Mouse (Mus musculus): ENCODE results near the gene Mastl. TPM values are rescaled to one million over a fixed set of nuclear protein-coding genes. Genes with fewer than 3 reads are reported as not detected.

The Mastl gene
- polyA plus RNA-seq, 2 experiments: 5.5 to 7.7 TPM

DNA sequence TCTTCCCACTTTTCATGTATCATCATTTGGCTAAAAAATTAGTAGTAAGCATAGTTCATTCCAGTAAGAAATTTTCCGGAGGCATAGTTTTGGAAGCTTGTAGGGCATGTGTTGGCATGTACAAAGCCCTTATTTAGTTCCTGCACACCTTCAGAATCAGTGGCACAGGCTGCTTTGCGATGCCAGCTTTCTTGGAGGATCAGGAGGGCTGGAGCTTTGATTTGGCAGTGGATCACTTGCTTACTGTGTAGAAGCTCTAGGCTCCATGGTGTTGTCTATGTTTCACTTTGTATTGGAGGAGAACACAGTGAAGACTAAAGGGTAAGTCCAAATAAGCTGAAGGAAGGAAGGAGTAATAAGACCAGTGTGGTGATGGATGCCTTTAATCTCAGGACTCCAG is 85.3 kb downstream of the Mastl start:
- ATAC-seq (ENCODE audit: low FRiP score, low read depth): no peak
- 88% methylated on average over 2 of the region's 2 CpGs for WGBS

DNA sequence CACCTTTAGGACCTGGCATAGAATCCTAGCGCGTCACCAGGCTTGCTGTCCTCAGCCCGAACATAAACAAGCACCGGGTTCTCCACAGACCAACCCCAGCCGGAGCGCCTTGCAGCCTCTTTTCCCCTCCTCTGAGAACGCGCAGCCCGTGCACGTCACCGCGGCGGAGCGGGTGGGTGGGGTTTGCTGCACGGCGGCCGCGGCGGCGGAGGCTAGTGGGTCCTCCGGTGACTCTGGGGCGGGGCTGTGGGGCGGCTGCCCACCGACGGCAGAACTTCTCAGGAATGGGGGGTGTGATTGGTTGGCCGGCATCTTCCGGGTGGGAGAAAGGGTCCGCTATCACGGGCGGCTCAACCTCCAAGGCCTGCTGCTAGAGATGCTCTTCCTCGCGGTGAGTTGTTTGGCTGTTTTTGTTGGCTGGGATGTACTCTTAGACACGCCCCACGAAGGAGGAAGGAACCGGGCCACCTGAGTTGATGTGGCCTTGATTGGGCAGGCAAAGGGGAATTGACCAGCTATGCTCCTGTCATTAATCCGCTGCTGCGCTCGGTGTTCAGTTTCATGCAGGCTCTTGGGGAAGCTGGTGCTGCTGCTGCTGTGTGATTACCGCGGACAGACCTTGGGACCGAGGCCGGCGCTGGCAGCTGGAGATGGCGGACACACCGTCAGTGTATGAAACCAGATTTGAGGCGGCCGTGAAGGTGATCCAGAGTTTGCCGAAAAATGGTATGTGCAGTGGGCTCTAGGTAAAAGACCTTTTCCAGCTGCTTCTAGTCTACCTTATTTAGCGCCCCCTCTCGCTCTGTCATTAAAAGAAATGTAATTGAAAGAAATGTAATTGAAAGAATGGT is 86.7 kb downstream of the Mastl start:
- Histone ChIP-seq H3K9me3 (ENCODE audit: control insufficient read depth, low read length) (no peaks in the 10 kb centered on the region), H3K36me3 (ENCODE audit: control insufficient read depth, insufficient read depth, low read length) (0 out of 2 replicates have a peak, but pooled peaks cover 9% of the 10 kb centered on the region), H3K4me3 (replicated peaks; ENCODE audit: low read length) (peak overlapping the region; percentile 66), H3K4me1 (ENCODE audit: control insufficient read depth, insufficient read depth, low read length) (no peaks in the 10 kb centered on the region), H3K4me2 (replicated peaks; ENCODE audit: low read depth, low read length, severe bottlenecking) (peak overlapping the region; percentile 95), H3K27ac (replicated peaks; ENCODE audit: low read depth, low read length) (peak overlapping the region; percentile 92), H3K27me3 (ENCODE audit: control insufficient read depth, insufficient read depth, low read length) (no peaks in the 10 kb centered on the region), H3K9ac (ENCODE audit: low read depth, low read length, severe bottlenecking) (peak overlapping the region; percentile 71)
- under 1% methylated on average over 49 of the region's 50 CpGs for WGBS
- peak; percentile 86 for DNase-seq (ENCODE audit: low spot score)
- ATAC-seq (ENCODE audit: low FRiP score, low read depth): peak; percentile 90
- 0 out of 2 replicates have a peak, but pooled peaks have one; percentile 72 for TF ChIP-seq POLR2A (IDR thresholded peaks at IDR 0.05; ENCODE audit: borderline replicate concordance, extremely low read depth, insufficient read depth, insufficient read length)

More for the DNA sequence above, 85.3 kb downstream of the Mastl start:
- no peak for DNase-seq (ENCODE audit: low spot score)
- Histone ChIP-seq H3K4me2 (replicated peaks; ENCODE audit: low read depth, low read length, severe bottlenecking) (no peak overlapping the region), H3K27ac (replicated peaks; ENCODE audit: low read depth, low read length) (no peak overlapping the region), H3K9me3 (ENCODE audit: control insufficient read depth, low read length) (no peaks in the 10 kb centered on the region), H3K4me3 (replicated peaks; ENCODE audit: low read length) (no peak overlapping the region), H3K9ac (ENCODE audit: low read depth, low read length, severe bottlenecking) (no peak overlapping the region), H3K4me1 (ENCODE audit: control insufficient read depth, insufficient read depth, low read length) (no peaks in the 10 kb centered on the region), H3K36me3 (ENCODE audit: control insufficient read depth, insufficient read depth, low read length) (0 out of 2 replicates have a peak, but pooled peaks cover 9% of the 10 kb centered on the region), H3K27me3 (ENCODE audit: control insufficient read depth, insufficient read depth, low read length) (no peaks in the 10 kb centered on the region)
- no peak for TF ChIP-seq POLR2A (IDR thresholded peaks at IDR 0.05; ENCODE audit: borderline replicate concordance, extremely low read depth, insufficient read depth, insufficient read length)

DNA sequence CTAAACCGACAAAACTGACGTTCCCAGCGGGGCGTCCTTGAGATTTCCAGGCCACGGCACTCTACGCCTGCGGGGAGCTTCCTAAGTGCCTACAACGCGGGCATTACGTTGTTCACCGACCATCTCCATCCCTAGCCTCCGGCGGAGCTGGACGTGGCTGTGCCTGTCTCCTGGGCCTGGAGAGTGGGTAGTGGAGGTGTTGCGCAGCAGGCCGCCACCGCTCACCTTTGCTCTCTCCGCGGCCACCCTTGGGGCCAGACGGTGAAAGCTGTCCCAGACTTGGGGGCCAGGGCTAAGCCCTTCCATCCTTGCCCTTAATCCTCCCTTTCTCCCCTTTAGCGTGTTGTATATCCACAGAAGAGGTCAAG is 87.5 kb downstream of the Mastl start:
- Histone ChIP-seq H3K36me3 (ENCODE audit: control insufficient read depth, insufficient read depth, low read length) (0 out of 2 replicates have a peak, but pooled peaks cover 4% of the 10 kb centered on the region), H3K9me3 (ENCODE audit: control insufficient read depth, low read length) (no peaks in the 10 kb centered on the region), H3K4me3 (replicated peaks; ENCODE audit: low read length) (peak overlapping the region; percentile 66), H3K27ac (replicated peaks; ENCODE audit: low read depth, low read length) (peak overlapping the region; percentile 92), H3K4me2 (replicated peaks; ENCODE audit: low read depth, low read length, severe bottlenecking) (peak overlapping the region; percentile 95), H3K9ac (ENCODE audit: low read depth, low read length, severe bottlenecking) (peak overlapping the region; percentile 71), H3K4me1 (ENCODE audit: control insufficient read depth, insufficient read depth, low read length) (no peaks in the 10 kb centered on the region), H3K27me3 (ENCODE audit: control insufficient read depth, insufficient read depth, low read length) (no peaks in the 10 kb centered on the region)
- no peak for TF ChIP-seq POLR2A (IDR thresholded peaks at IDR 0.05; ENCODE audit: borderline replicate concordance, extremely low read depth, insufficient read depth, insufficient read length)
- peak; percentile 20 for ATAC-seq (ENCODE audit: low FRiP score, low read depth)
- WGBS: 0% methylated on average over 21 of the region's 21 CpGs
- DNase-seq (ENCODE audit: low spot score): no peak

DNA sequence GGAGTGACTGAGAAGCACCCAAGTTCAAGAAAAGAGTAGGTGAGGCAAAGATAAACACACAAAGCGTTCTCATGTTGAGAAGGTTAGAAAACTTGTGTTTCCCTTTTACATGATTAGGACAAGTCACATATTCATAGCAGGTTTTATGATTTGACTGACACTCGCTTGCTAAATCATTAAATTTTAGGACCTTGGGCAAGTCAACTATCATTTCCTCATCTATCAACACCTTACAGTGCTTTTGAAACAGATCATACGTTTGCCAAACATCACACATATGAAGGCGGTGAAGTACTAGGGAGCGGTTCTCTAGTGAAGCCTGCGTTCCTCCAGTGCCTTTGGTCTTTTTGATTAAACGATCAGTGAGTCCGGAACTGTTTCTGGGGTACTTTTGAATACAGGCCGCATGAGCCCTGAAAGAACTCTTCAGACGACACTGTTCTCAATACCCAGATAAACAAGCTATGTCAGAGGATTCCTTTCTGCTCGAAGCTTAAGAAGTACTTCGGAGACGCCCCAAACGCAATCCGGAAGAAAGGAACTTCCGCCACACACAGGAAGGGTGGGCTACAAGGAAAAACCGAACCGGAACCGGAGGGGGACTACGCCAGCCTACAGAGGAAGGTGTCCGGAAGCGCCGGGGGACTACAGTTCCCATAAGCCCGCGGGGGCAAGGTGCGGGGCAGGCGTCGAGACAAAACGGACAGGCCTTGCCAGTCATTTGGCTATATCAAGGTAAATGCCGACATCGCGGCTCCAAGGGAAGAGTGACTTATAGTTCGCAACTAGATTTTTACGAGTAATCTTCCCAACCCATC is 88.1 kb downstream of the Mastl start, which contains the start of gene Acbd5:
TSS of gene Acbd5 (plus strand) at position 616 of the 818 bp plus-strand sequence.
- no peaks in the 10 kb centered on the region for H3K27me3 ChIP-seq (ENCODE audit: control insufficient read depth, insufficient read depth, low read length)
- peak; percentile 93 for ATAC-seq (ENCODE audit: low FRiP score, low read depth)
- 0 out of 2 replicates have a peak, but pooled peaks cover 3% of the 10 kb centered on the region for H3K36me3 ChIP-seq (ENCODE audit: control insufficient read depth, insufficient read depth, low read length)
- TF ChIP-seq POLR2A (IDR thresholded peaks at IDR 0.05; ENCODE audit: borderline replicate concordance, extremely low read depth, insufficient read depth, insufficient read length): peak; percentile 64; the same call in 1 of the 2 replicates
- H3K4me3 ChIP-seq (replicated peaks; ENCODE audit: low read length): peak within 1 kb of the TSS; percentile 66
- no peaks in the 10 kb centered on the region for H3K9me3 ChIP-seq (ENCODE audit: control insufficient read depth, low read length)
- H3K4me2 ChIP-seq (replicated peaks; ENCODE audit: low read depth, low read length, severe bottlenecking): peak within 1 kb of the TSS; percentile 95
- peak within 1 kb of the TSS; percentile 71 for H3K9ac ChIP-seq (ENCODE audit: low read depth, low read length, severe bottlenecking)
- peak within 1 kb of the TSS; percentile 92 for H3K27ac ChIP-seq (replicated peaks; ENCODE audit: low read depth, low read length)
- peak; percentile 98 for DNase-seq (ENCODE audit: low spot score)
- no peaks in the 10 kb centered on the region for H3K4me1 ChIP-seq (ENCODE audit: control insufficient read depth, insufficient read depth, low read length)
- 2% methylated on average over 34 of the region's 34 CpGs for WGBS

Other genes starting within 250 kb of the Mastl start
- gene Abi1, start 115.8 kb downstream of the Mastl start, polyA plus RNA-seq (2012; rRNA removed): 81.1 and 89.9 TPM in 2 replicates
- 46.8 and 51.1 TPM in 2 replicates for gene Abi1, start 115.8 kb downstream of the Mastl start, polyA plus RNA-seq (2014; fragmentation: Nextera tagmentation; extraction: Ambion mirVana)
- gene Acbd5, start 87.9 kb downstream of the Mastl start, polyA plus RNA-seq (2012; rRNA removed): 12.3 and 15.3 TPM in 2 replicates
- 21.3 and 28.4 TPM in 2 replicates for gene Acbd5, start 87.9 kb downstream of the Mastl start, polyA plus RNA-seq (2014; fragmentation: Nextera tagmentation; extraction: Ambion mirVana)
- 34.9 and 45.5 TPM in 2 replicates for gene Yme1l1, start 345 bp upstream of the Mastl start, polyA plus RNA-seq (2012; rRNA removed)
- 80.2 and 85.9 TPM in 2 replicates for gene Yme1l1, start 345 bp upstream of the Mastl start, polyA plus RNA-seq (2014; fragmentation: Nextera tagmentation; extraction: Ambion mirVana)
- not detected in 2 replicates for gene 4931423N10Rik, start 51.5 kb upstream of the Mastl start, polyA plus RNA-seq (2012; rRNA removed)
- 0.11 TPM in 1 of 2 replicates, not detected in the other for gene 4931423N10Rik, start 51.5 kb upstream of the Mastl start, polyA plus RNA-seq (2014; fragmentation: Nextera tagmentation; extraction: Ambion mirVana)
- 0.04 and 0.13 TPM in 2 replicates for gene Nxph2, start 165.2 kb upstream of the Mastl start, polyA plus RNA-seq (2012; rRNA removed)
- gene Nxph2, start 165.2 kb upstream of the Mastl start, polyA plus RNA-seq (2014; fragmentation: Nextera tagmentation; extraction: Ambion mirVana): not detected in 2 replicates

All from limb, embryonic 14.5 days (tissue).